Mouse (Mus musculus) right cerebral cortex, postnatal 4 days (tissue): ENCODE results near the gene Ablim1.
A peak's percentile ranks its signal among the peaks of the same experiment; 100 is the strongest.

Experiments used
- DNase-seq: peaks from one replicate; pipeline ENCODE4 v3.0.0-alpha.2; 2022

Gene Ablim1

DNA sequence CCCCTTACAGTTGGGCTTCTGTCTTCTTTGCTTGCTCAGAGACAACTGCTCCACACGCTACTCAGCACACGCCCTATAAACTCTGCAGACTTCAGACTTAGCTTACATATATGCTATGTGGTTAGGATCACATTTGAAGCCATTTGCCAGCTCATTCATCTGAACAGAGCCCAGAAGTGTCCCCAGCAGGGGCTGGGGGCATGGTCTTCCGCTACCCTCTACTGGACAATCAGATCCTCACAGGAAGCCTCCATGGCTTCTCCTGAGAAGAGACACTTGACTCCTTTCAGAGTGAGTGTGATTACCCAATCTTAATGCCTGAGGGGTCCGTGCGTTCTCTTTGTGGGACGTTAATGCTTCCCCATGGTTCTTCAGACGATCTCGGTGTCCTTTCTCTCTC lies 59.6 kb downstream of the Ablim1 start:
- DNase-seq = no peak

DNA sequence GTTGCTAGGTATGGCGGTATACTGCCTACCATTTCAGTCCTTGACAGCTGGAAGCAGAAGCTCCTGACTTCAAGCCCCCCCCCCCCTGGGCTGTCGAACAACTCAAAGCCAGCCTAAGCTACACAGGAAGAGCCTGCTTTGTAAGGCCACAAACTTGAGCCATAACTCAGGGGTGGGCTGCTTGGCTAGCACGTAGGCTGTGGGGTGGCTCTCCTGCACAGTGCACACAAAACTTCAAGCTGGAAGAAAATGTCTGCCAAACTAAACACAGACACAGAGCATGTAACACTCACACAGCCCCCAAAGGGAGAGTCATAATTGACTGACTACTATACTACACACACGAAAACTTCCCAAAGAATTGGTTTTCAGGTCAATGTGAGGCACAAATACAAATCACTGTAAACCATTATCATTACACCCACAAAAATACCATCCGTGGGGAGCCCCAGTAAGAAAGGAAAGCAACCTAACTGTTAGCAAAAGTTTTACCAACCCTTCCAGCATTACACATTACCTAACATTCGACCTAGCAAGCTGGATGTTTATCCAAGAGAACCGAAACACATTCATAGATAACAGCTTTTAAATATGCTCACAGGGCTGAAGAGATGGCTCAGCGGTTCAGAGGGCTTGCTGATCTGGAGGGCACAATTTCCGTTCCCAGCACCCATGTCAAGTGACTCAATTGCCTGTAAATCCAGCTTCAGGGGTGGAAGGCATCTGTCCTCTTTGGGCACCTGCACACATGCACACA lies 61.8 kb downstream of the Ablim1 start:
- no peak for DNase-seq

DNA sequence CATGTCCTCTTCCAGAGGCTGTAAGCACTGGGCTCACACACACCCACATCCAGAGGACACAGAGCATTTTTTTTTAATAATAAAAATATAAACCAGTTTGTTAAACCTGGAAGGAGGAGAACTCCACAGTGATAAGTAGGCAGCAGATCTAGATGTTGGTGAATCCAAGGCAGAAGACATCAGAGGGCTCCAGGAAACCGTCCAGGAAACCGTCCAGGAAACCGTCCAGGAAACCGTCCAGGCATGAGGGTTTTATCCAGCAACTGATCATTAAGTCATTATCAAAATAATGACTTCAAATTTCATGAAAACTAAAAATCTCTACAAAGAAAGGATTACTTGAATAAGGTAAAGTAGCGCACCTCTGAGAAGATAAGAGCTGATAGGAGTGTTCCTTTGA lies 65.9 kb downstream of the Ablim1 start:
- DNase-seq = no peak

DNA sequence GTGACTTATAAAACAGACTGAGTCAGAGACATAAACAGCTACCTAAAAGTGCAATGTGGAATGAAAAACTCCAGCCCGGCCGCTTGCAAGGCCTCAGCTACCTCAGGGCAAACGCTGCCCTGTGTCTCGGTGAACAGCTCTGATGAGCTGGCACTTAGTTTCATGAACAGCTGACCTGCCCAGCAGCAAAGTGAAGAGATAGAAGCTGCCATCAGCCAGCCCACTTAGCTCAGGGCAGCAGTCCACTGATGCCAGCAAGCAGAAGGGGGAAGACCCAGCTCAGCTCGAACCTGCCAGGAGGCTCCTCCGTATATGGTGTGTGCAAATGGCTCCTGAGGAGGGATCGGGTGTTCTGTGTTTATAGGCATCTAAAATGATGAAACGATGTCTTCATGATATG lies 67.5 kb downstream of the Ablim1 start:
- DNase-seq = no peak

DNA sequence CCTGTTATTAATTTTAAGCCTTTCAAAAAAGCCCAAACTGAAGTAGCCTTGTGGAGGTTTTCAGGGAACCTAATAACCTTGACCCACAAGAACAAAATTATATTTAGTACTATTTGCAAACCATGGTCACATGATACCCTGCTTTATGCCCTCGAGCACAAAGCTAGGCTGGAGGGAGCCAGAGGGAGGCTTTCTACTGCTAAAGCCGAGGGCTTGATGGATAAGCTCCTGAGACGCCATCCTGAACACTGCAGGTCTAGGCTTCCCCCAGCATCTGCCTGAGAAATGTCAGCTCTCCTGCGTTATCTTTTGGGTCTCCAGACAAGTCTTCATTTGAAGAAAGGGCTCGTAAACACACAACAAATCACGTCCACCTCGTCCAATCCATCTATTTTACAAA lies 70.4 kb downstream of the Ablim1 start:
- no peak for DNase-seq

DNA sequence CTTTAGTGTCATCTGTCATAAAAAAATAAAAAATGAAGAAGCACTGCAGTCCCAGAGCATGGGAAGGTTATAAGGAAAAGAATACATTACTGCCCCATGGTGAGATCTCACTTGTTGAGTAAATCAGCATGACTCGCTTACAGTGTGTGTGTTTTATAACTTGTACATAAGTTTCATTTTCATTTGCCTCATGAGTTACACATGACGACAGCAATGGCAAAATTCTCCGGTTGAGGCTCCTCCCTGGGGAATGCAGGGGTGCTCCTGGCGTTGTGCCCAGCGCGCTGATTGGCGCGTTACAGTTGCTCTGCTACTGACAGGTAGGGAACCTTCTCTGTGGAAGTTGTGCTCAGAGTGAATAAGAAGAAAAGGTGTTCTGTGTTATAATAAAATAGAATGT lies 71.1 kb downstream of the Ablim1 start:
- DNase-seq = no peak

DNA sequence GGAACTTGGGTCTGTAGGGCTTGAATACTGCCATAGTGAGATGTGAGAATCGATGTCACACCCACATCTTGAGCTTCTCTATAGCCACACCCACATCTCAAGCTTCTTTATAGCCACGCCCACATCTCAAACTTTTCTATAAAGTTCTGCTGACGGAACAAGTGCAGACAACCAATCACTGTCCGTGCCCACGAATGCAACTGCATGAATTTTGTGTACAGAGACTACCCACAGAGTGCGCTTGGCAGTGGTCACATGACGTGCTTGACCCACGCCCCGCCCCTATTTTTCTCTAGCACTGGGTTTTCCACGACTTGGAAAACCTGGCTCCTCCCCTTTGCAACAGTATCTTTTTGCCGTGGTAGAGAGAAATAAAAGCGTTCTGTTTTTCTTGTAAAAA lies 71.5 kb downstream of the Ablim1 start:
- no peak for DNase-seq

DNA sequence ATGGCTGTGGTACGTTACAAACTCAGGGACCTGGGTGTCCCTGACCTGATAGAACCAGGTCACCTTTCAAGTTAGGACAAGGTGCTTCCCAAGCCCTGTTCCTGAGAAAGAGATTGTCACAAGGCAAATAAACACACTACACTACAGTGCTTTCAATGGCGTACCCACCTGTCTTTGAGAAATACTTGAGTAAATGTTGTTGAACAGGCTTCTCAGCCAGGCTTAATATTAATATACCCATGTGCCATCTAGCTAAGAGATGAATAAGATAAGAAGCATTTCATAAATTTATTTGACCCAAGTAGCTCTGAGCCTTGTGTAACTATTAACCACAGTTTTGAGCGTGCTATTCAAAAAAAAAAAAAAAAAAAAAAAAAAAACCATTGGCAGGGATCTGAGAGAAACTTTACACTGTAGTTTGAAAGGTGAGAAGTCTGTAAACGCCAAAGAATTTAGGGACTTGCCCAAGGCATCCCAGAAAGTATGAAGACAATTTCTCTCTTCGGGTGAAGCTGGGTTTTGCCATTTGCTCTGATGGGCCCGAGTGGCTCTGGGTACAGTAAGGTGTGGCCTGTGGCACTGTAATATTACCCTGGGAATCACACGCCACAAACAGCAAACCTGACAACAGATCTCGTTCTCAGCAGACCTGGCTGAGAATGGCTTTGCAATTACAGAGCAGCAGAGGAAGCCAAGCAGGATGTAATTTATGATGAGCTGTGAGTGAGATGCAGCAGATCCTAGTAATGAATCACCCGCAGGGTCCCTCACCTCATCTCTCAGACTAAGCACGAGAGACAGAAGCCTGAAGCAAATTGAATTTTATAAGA lies 73.1 kb downstream of the Ablim1 start:
- no peak for DNase-seq

DNA sequence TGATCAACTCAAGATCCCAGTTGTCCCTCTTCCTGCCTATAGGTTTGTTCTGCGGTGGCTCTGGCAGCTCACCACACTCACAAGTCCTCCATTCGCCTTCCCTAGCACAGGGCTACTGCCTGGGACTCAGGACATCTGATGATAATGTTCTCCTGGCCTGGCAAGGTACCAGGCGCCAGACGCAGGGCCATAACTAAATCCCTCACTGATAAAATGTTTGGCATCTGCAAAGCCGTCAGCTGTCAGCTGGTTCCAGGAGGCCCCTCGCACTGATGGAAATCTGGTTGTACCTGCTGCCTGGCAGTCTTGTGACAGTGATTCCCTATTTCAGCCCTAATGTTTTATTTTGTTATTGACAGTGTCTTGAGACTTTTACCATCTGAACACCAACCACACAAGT lies 74.5 kb downstream of the Ablim1 start:
- no peak for DNase-seq

DNA sequence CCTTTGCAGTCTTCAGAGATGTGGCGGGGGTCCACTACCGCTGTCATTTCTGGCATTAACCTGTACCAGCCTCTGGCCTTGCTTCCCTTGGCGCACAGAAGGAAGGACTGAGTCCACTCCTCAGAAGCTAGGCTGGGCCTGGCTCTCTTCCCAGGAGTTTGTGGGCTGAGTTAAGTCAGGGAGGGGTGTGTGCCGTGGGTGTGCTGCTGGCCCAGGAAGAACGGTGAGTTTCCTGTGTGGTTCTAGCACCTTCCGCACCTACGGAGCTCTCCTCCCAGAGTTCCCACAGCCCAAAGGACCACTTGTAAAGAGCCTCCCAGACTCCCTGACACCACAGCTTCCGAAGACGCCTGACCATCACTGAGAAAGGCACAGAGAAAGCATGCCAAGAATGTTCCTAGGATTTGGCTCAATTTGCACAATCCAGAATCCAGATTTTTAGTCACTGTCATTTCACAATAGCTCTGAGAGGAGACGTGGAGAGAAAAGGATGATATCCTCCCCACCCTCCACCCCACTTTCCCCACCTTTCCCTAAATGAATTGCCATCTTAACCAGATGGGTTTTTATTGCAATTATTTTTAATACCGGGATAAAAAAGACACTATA lies 75.4 kb downstream of the Ablim1 start:
- peak; percentile 57 for DNase-seq

DNA sequence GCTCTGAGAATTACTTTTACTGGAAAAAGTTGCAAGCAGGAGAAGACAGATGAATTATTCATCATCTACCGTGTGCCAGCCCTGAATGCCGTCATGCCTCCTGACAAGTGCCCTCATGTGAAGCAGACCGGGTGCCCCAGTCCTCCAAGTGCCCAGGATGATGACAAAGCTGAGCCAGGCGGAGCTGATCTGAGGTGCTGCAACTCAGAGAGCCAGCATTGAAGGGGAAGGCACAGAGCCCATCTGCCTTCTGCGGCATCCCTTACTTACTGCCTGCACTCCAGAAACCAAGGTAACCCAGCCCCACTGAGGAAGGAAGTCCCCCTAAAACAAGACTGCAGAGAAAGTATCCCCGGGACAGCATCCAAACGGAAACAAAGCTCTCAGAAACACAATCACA lies 76.3 kb downstream of the Ablim1 start:
- DNase-seq = peak; percentile 31

DNA sequence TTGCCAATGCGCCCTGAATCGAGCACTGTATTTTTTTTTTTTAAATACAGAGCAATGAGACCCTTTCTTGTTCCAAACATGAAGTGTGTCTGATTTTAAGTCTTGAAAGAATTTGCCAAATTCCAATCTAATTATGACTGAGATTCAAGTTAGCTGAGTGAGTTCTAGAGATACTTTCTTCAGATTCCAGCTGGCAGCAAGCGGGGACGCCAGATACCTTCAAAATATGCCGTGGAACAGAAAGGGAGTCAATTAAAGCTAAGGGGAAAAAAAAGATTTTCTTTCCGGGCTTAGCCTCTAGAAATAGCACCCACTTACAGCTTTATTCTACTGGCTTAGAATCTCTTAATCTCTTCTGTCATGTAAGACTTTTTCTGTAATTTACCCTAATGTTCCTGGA lies 77.2 kb downstream of the Ablim1 start:
- DNase-seq = no peak

DNA sequence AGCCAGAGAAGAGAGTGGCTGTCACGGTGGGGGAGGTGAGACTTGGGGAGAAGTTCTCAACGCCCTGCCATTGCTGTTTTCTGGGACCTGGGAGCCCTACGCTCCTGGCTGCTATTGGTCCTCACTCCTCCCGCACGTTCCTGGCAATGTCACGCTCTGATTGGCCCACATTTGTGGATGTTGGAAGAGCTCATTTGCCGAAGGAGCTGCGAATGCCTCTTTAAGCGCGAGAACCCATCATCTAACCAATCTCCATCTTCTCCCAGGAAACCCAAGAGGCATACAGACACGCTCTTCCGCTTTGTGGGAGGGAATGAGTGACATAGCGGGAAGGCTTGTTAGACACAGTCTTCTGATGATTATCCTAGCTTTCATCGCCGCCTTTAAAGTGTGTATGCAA lies 78.1 kb downstream of the Ablim1 start:
- DNase-seq = peak; percentile 28

DNA sequence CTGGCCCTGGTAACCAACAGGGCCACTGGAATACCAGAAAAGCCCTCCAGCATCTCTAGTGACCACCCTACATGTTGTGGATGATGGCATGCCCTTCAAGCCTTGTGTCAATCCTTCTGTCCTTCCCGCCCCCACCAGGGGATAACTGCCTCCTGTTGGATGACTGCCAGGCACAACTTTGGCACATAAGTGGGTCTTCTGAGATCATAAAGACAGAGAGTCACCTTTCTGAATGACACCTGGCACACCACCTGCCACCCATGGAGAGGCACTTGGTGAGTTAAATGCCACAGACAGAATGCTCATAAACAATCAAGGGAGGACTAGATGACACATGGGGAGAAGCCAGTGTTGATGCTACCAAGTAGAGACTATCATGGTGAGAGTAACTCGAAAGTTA lies 78.8 kb downstream of the Ablim1 start:
- no peak for DNase-seq

DNA sequence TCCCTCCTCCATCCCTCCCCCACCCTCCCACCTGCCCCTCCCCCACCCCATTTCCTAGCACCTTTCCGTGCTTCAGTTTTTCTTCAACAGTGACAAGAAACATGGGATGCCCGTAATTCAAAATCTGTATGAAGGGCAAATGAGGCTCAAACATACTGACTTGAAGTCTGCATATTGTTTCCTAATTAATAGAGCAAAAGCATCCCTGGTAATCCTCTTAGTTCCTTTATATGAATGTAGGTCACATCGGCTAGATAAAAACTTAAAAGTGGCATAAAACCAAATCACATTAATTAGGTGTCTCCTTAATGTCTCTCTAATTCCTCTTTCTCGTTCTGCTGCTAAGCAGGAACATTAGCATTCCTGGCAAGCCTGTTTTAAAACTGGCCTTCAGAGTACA lies 83.7 kb downstream of the Ablim1 start:
- DNase-seq = no peak

DNA sequence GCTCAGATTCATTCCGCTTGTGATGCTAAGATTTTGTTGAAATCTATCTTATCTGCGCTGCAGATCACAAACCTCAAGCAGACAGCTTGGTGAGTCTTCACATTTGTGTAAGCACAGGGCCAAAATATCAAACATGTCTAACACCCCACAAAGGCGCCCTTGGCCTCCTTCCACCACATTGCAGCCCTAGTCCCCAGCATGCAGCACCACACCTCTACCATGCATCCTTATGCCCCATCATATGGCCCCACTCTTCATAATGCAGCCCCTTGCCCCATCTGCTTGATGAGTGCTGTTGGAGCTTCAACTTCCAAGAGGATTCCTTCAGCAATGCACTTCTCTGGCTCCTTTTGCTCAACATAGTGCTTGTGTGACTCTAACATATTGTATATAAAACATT lies 85.6 kb downstream of the Ablim1 start:
- peak; percentile 47 for DNase-seq

DNA sequence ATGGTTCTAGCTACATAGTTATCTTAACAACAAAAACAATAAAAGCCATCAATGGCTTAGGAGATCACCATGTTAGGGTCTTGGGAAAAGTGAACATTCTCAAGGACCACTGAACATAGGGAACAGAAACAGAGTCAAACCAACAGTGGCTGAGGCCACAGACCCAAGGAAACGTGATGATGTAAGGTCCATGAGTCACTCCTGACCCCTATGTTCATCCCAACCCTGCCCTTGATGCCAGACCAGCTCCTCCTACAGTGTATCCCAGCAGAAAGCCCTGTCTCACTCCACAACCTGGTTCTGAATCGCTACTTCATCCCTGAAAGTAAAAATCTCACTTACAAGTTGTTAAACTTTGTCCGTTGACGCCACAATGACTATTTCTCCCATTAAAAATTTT lies 86.1 kb downstream of the Ablim1 start:
- DNase-seq = no peak

DNA sequence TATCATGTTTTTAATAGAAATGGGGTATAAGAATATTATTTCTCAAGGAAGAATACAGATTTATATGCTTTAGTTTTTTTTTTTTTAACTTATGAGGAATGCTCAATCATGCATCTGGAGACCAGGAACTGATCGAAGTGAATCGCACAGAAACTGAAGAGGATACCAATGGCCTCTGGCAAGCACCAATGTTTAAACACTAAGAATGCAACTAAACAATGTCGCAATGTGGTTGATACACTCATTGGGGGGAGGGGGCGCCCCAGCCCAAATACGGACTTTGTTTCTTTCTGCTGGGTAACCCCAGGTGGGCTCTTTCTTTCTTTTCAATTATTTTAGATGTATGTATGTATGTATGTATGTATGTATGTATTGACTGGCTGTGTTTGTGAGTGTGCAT lies 90.3 kb downstream of the Ablim1 start:
- no peak for DNase-seq

DNA sequence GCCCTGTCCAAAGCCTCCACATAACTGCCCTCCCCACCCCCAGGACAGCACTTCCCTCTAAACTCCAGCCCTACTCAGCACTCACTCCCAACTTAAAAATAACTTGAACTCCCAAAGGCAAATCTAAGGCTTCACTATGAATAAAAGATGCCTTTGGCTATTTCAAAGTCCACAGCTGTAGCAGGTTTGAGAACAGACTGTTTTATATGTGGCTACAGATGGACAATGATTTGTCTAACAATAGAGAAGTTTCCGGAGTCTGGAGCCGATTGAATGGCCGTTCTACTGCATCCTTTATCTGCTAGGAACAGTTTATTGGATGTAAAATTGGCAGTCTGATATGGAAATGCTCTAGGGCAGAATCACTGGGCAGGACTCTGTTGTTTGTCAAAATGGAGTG lies 91.0 kb downstream of the Ablim1 start:
- DNase-seq = no peak

DNA sequence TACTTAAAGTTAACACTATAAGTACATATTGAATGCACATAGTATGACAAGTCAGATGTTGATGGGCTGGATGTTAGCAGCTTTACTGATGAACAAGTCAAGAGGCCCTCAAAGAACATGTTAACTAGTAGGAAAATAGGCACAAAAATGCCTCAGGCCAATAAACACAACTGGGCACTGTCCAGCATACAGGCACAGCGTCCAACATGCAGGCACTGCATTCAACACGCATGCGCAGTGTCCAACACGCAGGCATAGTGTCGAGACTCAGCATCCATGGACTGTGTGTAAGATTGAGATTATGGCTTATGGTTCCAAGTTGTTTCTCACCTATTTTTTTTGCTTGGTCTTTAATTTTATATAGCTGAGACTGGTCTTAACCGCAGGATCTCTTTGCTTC lies 92.1 kb downstream of the Ablim1 start:
- no peak for DNase-seq

DNA sequence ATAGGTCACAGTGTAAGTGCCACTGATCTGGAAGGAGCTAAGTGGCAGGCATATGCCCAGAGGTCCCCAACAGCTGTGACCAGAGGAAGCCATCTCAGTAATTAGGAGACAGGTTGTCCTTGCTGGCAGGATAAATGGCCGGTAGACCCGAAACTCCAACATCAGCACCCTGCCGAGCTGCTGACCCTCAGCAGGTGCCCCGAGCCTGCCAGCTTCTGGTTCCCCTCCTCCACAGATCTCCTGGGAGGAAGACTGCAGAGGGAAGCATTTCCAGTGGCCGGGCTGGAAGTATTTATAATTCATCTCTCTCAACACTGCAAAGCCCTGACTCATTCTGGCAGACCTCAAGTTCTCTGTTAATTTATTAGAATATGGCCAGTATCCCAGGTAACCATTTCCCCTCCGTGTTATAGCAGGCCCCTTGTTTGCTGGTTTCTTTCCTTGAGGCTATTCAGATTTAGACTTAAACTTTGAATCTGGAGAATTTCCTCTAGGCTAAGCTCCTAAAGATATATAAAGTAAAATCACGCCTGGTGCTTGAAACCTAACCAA lies 93.0 kb downstream of the Ablim1 start:
- DNase-seq = no peak

DNA sequence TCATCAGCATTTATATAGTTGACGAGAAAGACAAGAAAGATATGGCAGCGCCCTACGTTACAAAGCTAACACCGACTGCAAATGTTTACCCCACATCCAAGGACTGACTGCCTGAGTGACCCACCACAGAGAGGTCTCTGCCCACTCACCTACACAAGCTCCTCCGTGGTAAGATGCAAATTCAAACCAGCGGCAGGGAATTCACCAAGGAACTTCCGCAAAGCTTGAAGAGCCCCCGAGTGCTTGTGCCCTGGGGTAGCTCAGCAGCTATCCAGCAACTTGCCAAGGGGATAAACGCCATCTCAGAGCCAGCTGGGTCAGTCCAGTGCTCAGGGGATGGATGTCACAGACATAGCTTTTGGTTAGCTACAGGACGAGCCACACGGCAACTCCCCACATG lies 95.0 kb downstream of the Ablim1 start:
- DNase-seq = no peak

DNA sequence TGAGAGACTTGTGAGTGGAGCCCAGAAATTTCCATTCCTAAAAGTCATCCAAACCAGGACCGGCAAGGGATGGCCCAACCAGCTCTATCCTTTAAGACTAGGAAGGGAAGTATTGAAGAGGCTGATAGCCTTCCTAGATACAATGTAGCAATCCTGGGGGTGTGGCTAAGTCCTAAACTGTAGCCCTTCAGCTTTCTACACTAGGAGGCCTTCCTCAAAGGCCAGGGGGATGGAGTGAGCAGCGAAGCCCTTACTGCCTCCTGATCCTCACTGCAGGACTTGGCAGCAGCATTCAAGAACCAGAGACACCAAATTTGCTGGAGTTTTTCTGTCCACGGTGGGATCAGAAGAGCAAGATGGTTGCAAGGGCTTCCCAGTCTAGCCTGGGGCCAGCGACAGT lies 97.6 kb downstream of the Ablim1 start:
- DNase-seq = no peak

DNA sequence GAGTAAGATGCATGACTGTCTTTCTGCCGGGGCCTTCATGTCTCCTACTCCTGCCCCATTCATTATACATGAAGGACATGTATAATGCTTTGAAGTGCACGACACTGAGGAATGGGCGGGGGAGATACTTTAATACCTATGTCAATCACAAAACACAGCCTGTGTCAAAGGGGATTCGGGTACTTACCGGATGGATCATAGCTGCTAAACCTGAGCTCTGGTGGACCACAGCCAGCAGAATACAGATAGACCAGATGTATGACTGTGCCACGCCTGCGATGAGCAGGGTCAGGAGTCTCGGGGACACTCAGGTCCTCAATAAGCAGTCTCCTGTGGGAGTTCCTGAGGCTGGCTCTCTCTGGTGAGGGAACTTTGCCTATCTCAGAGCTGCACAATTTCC lies 99.2 kb downstream of the Ablim1 start:
- no peak for DNase-seq
